Mouse (Mus musculus) hindbrain, postnatal 0 days (tissue): ENCODE data around the gene Slc12a9. TPM values are rescaled to one million over a fixed set of nuclear protein-coding genes. Genes with fewer than 3 reads are reported as not detected.

Experiments used
- ATAC-seq: fragments of 200-750 bp; cut with Nextera tagmentation; 2 replicates; pipeline ENCODE4 v1.8.0; 2017; ENCODE audit warnings: mild to moderate bottlenecking, moderate TSS enrichment, moderate library complexity
- DNase-seq: peaks from one replicate; pipeline ENCODE4 v3.0.0-alpha.2; 2015; ENCODE audit warnings: low spot score
- H3K27ac ChIP-seq: fragments of 300-500 bp; sonication (generic); 2 replicates; pipeline ENCODE4 v1.5.1; 2014; ENCODE audit warnings: mild to moderate bottlenecking
- H3K27me3 ChIP-seq: fragments of 300-500 bp; sonication (generic); 2 replicates; pipeline ENCODE4 v1.6.1; 2014; ENCODE audit warnings: low read length, mixed read lengths; ENCODE audit not compliant: insufficient read depth
- H3K36me3 ChIP-seq: fragments of 300-500 bp; sonication (generic); 2 replicates; pipeline ENCODE4 v1.6.1; 2014; ENCODE audit warnings: low read length, mixed read lengths; ENCODE audit not compliant: insufficient read depth
- H3K4me1 ChIP-seq: fragments of 300-500 bp; sonication (generic); 2 replicates; pipeline ENCODE4 v1.6.1; 2014; ENCODE audit warnings: antibody characterized with exemption, low read length, mixed read lengths; ENCODE audit not compliant: insufficient read depth
- H3K4me2 ChIP-seq: fragments of 300-500 bp; sonication (generic); 2 replicates; pipeline ENCODE4 v1.6.1; 2014; ENCODE audit warnings: low read depth, mild to moderate bottlenecking, low read length, moderate library complexity, mixed read lengths
- H3K4me3 ChIP-seq: fragments of 300-500 bp; sonication (generic); 2 replicates; pipeline ENCODE4 v1.5.1; 2014; ENCODE audit warnings: low read length
- H3K9ac ChIP-seq: fragments of 300-500 bp; sonication (generic); replicated peaks from 2 replicates; pipeline ENCODE4 v1.6.1; 2014; ENCODE audit warnings: mild to moderate bottlenecking, low read length, moderate library complexity, mixed read lengths
- H3K9me3 ChIP-seq: fragments of 300-500 bp; sonication (generic); 2 replicates; pipeline ENCODE4 v1.6.1; 2016; ENCODE audit warnings: low read length, mixed read lengths
- CTCF ChIP-seq: IDR thresholded peaks from 2 replicates; pipeline ENCODE4 v1.5.1; 2016; ENCODE audit warnings: antibody characterized with exemption, control low read depth, low read depth
- WGBS: fragments of 180-500 bp; shearing (Covaris S2); extraction: QIAGEN DNeasy Blood & Tissue Kit; methylation state at CpG from one replicate; pipeline ENCODE4 v1.1.7; 2014; 5-methylcytosine and 5-hydroxymethylcytosine counted together
- microRNA-seq, 2 experiments: library from miRNA; unstranded; fragments of <30 nt; microRNA quantifications; one replicate each; pipeline ENCODE4; 2016
- polyA plus RNA-seq: library from polyadenylated mRNA; unstranded; fragments of >200 nt; fragmentation: Nextera tagmentation; extraction: Ambion mirVana; gene quantifications from 2 replicates; pipeline ENCODE4 v1.2.1, GENCODE M21; 2015
- total RNA-seq: library from RNA; depleted of rRNA; stranded (reverse); fragments of >200 nt; gene quantifications from 2 replicates; pipeline ENCODE4 v1.2.3, GENCODE M21; 2014; rRNA removed

Gene Slc12a9
- total and polyA plus RNA-seq, 2 experiments from 2014 or later: 27.3 to 41.3 TPM

DNA sequence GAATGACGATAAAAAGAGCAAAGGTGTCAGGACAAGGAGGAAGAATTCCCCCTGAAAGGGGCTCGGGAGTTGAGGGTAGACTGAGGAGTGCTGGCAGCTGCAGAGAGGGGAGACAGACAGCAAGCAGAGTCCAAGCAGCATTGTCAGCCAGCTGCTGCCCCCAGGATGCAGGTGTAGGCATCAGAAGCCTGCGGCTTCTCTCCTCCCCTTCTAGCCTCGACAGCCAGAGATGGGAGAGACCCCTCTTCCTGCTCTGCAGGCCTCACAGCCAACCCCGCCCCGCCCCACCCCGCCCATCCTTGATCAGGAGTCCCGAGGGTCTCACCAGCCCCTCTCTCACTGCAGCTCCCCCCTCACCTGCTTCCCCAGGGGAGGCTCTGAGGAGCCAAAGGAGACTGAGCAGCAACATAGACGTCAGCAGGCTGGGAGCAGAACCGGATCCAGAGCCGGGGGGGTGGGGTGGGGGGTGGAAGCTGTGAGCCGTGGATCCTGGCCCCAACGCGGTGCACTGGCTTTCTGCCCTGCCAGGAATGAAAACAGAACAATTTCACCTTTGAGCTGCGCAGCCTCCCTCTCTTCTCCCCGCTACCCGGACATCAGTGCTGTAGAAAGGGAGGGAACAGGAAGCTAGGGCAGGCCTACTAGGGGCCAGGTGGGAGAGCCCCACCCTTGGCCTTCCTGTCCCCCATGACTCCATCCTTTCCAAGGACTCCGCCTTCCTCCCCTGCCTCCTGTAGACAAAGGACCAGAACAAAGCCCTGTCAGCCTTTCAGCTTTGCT is 65.1 kb downstream of the Slc12a9 start:
- Histone ChIP-seq H3K27me3 (no peaks in the 10 kb centered on the region), H3K9ac (no peak overlapping the region), H3K27ac (no peak overlapping the region), H3K36me3 (no peaks in the 10 kb centered on the region), H3K4me1 (no peaks in the 10 kb centered on the region), H3K9me3 (no peaks in the 10 kb centered on the region), H3K4me2 (no peak overlapping the region), H3K4me3 (no peak overlapping the region)
- TF ChIP-seq CTCF: no peak
- 31% methylated on average over 16 of the region's 18 CpGs for WGBS
- DNase-seq (no peak), ATAC-seq (0 out of 2 replicates have a peak, but pooled peaks have one; percentile 18)

DNA sequence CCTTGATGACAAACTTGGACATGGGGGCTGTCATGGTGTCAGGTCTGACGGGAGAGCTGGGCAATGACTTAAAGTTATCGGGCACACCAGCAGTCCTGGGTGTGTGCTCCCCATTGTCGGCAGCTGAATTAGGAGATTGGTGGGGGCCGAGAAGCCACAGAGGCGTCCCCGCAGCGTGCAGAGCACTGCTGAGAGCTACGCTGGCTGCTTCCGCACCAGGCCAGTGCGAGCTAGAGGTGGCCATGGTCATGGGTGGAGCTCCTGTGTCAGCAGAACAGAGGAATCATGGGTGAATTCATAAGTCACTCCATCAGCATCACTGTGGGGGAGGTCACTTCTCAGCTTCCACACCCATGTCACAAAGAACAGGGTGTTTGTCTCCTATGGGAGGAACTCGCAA is 68.6 kb downstream of the Slc12a9 start:
- no peak for DNase-seq

More for the DNA sequence above, 68.6 kb downstream of the Slc12a9 start:
- Histone ChIP-seq H3K4me2 (no peak overlapping the region), H3K9ac (no peak overlapping the region), H3K27me3 (no peaks in the 10 kb centered on the region), H3K4me3 (no peak overlapping the region), H3K36me3 (no peaks in the 10 kb centered on the region), H3K27ac (no peak overlapping the region), H3K9me3 (no peaks in the 10 kb centered on the region), H3K4me1 (no peaks in the 10 kb centered on the region)
- WGBS: 90% methylated on average over 11 of the region's 11 CpGs
- ATAC-seq: no peak
- TF ChIP-seq CTCF: no peak

Small RNA genes within 50 kb of the gene (microRNA-seq; reads per million reads assigned to microRNA genes)
- gene Mir7036 (0 to 0.18 reads per million in 2 experiments), gene Mir8116 (0 to 0.18 reads per million in 2 experiments)

Other genes with a start within 250 kb of the Slc12a9 start
- 3.7 and 7.2 TPM in 2 replicates for gene Trim56, start 217.4 kb downstream of the Slc12a9 start, total RNA-seq
- gene Trim56, start 217.4 kb downstream of the Slc12a9 start, polyA plus RNA-seq: 2.6 and 3.1 TPM in 2 replicates
- gene Muc3, start 184.3 kb downstream of the Slc12a9 start, total RNA-seq: not detected in 2 replicates
- not detected in 2 replicates for gene Muc3, start 184.3 kb downstream of the Slc12a9 start, polyA plus RNA-seq
- gene Muc3a, start 121.2 kb downstream of the Slc12a9 start, total RNA-seq: 0.93 TPM in 1 of 2 replicates, not detected in the other
- 0.49 and 0.61 TPM in 2 replicates for gene Muc3a, start 121.2 kb downstream of the Slc12a9 start, polyA plus RNA-seq
- gene Ache, start 46.1 kb downstream of the Slc12a9 start, total RNA-seq: 210 and 219 TPM in 2 replicates
- 151 and 157 TPM in 2 replicates for gene Ache, start 46.1 kb downstream of the Slc12a9 start, polyA plus RNA-seq
- gene Ufsp1, start 39.0 kb downstream of the Slc12a9 start, total RNA-seq: 35.5 TPM in 2 replicates
- 32.1 and 33.3 TPM in 2 replicates for gene Ufsp1, start 39.0 kb downstream of the Slc12a9 start, polyA plus RNA-seq
- 82.9 and 98.9 TPM in 2 replicates for gene Srrt, start 25.9 kb downstream of the Slc12a9 start, total RNA-seq
- 55.5 and 57.0 TPM in 2 replicates for gene Srrt, start 25.9 kb downstream of the Slc12a9 start, polyA plus RNA-seq
- gene Trip6, start 19.2 kb downstream of the Slc12a9 start, total RNA-seq: 14.3 and 15.0 TPM in 2 replicates
- 13.9 and 15.5 TPM in 2 replicates for gene Trip6, start 19.2 kb downstream of the Slc12a9 start, polyA plus RNA-seq
- 18.3 and 18.9 TPM in 2 replicates for gene Ephb4, start 16.5 kb upstream of the Slc12a9 start, total RNA-seq
- gene Ephb4, start 16.5 kb upstream of the Slc12a9 start, polyA plus RNA-seq: 4.8 and 5.5 TPM in 2 replicates
- gene Zan, start 143.5 kb upstream of the Slc12a9 start, total RNA-seq: 0.43 and 1.6 TPM in 2 replicates
- 0.15 and 0.25 TPM in 2 replicates for gene Zan, start 143.5 kb upstream of the Slc12a9 start, polyA plus RNA-seq
- gene Pop7, start 168.9 kb upstream of the Slc12a9 start, total RNA-seq: 62.1 and 83.5 TPM in 2 replicates
- gene Pop7, start 168.9 kb upstream of the Slc12a9 start, polyA plus RNA-seq: 82.2 and 85.3 TPM in 2 replicates
- gene Gigyf1, start 185.0 kb upstream of the Slc12a9 start, total RNA-seq: 20.3 and 21.4 TPM in 2 replicates
- 15.1 and 16.2 TPM in 2 replicates for gene Gigyf1, start 185.0 kb upstream of the Slc12a9 start, polyA plus RNA-seq
- not detected in 2 replicates for gene Epo, start 199.6 kb upstream of the Slc12a9 start, total RNA-seq
- not detected in 2 replicates for gene Epo, start 199.6 kb upstream of the Slc12a9 start, polyA plus RNA-seq
- 1,135 and 1,251 TPM in 2 replicates for gene Gnb2, start 199.9 kb upstream of the Slc12a9 start, total RNA-seq
- 570 and 592 TPM in 2 replicates for gene Gnb2, start 199.9 kb upstream of the Slc12a9 start, polyA plus RNA-seq
- gene Actl6b, start 219.9 kb upstream of the Slc12a9 start, total RNA-seq: 192 and 253 TPM in 2 replicates
- gene Actl6b, start 219.9 kb upstream of the Slc12a9 start, polyA plus RNA-seq: 204 and 207 TPM in 2 replicates
- gene Tfr2, start 236.2 kb upstream of the Slc12a9 start, total RNA-seq: 11.1 and 24.2 TPM in 2 replicates
- 13.5 and 13.7 TPM in 2 replicates for gene Tfr2, start 236.2 kb upstream of the Slc12a9 start, polyA plus RNA-seq